ENCODE assay signal across 8 mouse cellular contexts in genomic region chr13:49058528-49058927, GRCm38 (mm10).
DNase-seq lines count a peak whose midpoint lies in the region; TF ChIP-seq lines count a peak whose summit lies in the region.

No protein-coding gene starts in this region.

- H3K79me2 ChIP-seq in heart, adult 2 months (replicated peaks; ENCODE audit: control insufficient read depth, insufficient read depth, low read length), result no peaks in the 10 kb centered on the region

- no peak overlapping the region for H3K9ac ChIP-seq in heart, adult 2 months (ENCODE audit: low read depth, low read length)

- intact Hi-C loops in heart, adult 2 months (cut with DNase I), result loop anchor here (2.0 to 5.0 kb wide), 2 partner anchors 94 to 114 kb away; no protein-coding TSS in a partner anchor

- H3K4me1 ChIP-seq in heart, adult 2 months (ENCODE audit: control insufficient read depth, insufficient read depth, low read length), result no peaks in the 10 kb centered on the region
- H3K4me1 ChIP-seq in bone marrow macrophage, adult 2 months (ENCODE audit: control insufficient read depth, insufficient read depth, low read length), result no peaks in the 10 kb centered on the region

- DNase-seq in heart, adult 2 months, result peak; percentile 34 to 45
- DNase-seq in heart, adult 8-10 months (ENCODE audit: low spot score), result no peak
- peak; percentile 28 for DNase-seq in A20 (ENCODE audit: low read depth, low spot score)
- peak; percentile 73 for DNase-seq in heart, postnatal 4 days
- DNase-seq in retina, embryonic 14.5 days (ENCODE audit: low spot score), result peak; percentile 64
- DNase-seq in spleen, postnatal 14 days (ENCODE audit: low spot score in 2 of 2), result no peak
- DNase-seq in thymus, postnatal 36 days, result no peak

- 84% methylated on average over 4 of the region's 4 CpGs for WGBS in heart, adult 2 months

- no peak for TF ChIP-seq POLR2A in heart, adult 2 months (IDR thresholded peaks at IDR 0.05; ENCODE audit: insufficient read depth, low read depth, low read length)
- no peak for TF ChIP-seq POLR2A in bone marrow macrophage, adult 2 months (IDR thresholded peaks at IDR 0.05; ENCODE audit: borderline replicate concordance, low read depth, low read length)

- no peaks in the 10 kb centered on the region for H3K36me3 ChIP-seq in heart, adult 2 months (ENCODE audit: control insufficient read depth, insufficient read depth, low read length)

- H3K27me3 ChIP-seq in heart, adult 2 months (ENCODE audit: control insufficient read depth, insufficient read depth, low read length), result no peaks in the 10 kb centered on the region

- H3K4me3 ChIP-seq in heart, adult 2 months, result no peak overlapping the region
- no peak overlapping the region for H3K4me3 ChIP-seq in bone marrow macrophage, adult 2 months (ENCODE audit: insufficient read depth, low read length)

- TF ChIP-seq EP300 in heart, adult 2 months (IDR thresholded peaks at IDR 0.05; ENCODE audit: insufficient read depth, low read depth, low read length), result 0 out of 2 replicates have a peak, but pooled peaks have one; percentile 30

- H3K27ac ChIP-seq in heart, adult 2 months, result no peak overlapping the region
- H3K27ac ChIP-seq in bone marrow macrophage, adult 2 months (ENCODE audit: insufficient read depth, low read depth, low read length), result no peak overlapping the region

- peak; percentile 81 for TF ChIP-seq CTCF in heart, adult 2 months (IDR thresholded peaks at IDR 0.05)
- TF ChIP-seq CTCF in bone marrow macrophage, adult 2 months (IDR thresholded peaks at IDR 0.05; ENCODE audit: low read depth, low read length), result peak; percentile 42; the same call in 1 of the 2 replicates

Comparison
In these comparisons a context has a peak if more than half of its experiments do, and no peak if none do; other contexts are left out.
1. DNase-seq: peak in heart, adult 2 months (2 of 2), A20 (single experiment), heart, postnatal 4 days (single experiment) and retina, embryonic 14.5 days (single experiment); none in heart, adult 8-10 months (single experiment), spleen, postnatal 14 days (0 of 2) and thymus, postnatal 36 days (0 of 2).